Mouse (Mus musculus): ENCODE measurements around the gene Tmed10. TPM values are rescaled to one million over a fixed set of nuclear protein-coding genes. Genes with fewer than 3 reads are reported as not detected.

Gene Tmed10
- total and polyA plus RNA-seq, 3 experiments, result 60.0 to 211 (median 70.2) TPM

DNA sequence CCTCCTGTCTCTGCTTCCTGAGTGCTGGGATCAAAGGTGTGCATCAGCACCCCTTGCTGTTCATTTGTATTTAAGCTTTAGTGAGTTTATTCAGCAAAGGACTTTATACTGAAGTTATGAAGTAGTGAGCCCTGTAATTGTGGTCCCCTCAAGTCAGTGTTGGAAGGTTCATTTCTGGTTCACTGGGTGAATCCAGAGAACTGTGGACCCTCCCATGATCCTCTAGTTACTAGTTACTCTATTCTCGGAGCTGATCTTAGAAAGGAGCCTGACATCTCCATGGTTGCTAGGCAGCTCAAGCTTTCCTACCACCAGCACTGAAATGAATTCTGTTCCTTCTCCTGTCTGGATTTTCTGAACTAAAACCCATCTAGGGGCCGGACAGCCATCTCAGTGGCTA, 79.1 kb downstream of the Tmed10 start:
- dilution Hi-C loops (cut with MboI; ENCODE audit: extremely low pct_ligation_motif_present, extremely low pct_unique_long_range_greater_than_20kb, low sequenced_read_pairs), result no loop called here
- Histone ChIP-seq H3K4me3 (replicated peaks in 1 of 3; ENCODE audit: low read depth in 2 of 3, low read length in 2 of 3, poor library complexity in 1 of 3) (no peak overlapping the region), H3K9ac (ENCODE audit: insufficient read depth, low read depth) (no peak overlapping the region), H3K36me3 (replicated peaks in 1 of 2; ENCODE audit: control insufficient read depth in 1 of 2, insufficient read depth in 1 of 2, low read length in 1 of 2) (peaks cover 8 to 20% of the 10 kb centered on the region in 2 experiments), H3K4me1 (ENCODE audit: control insufficient read depth in 1 of 2, insufficient read depth in 2 of 2) (peaks cover 2 to 8% of the 10 kb centered on the region in 2 experiments; a peak in 3 of 4 replicates), H3K27me3 (replicated peaks) (peaks cover 4% of the 10 kb centered on the region), H3K9me3 (replicated peaks; ENCODE audit: low read length) (peaks cover 7% of the 10 kb centered on the region), H3K79me2 (replicated peaks; ENCODE audit: control insufficient read depth, extremely low read depth, insufficient read depth, poor library complexity, severe bottlenecking) (no peaks in the 10 kb centered on the region), H3K27ac (ENCODE audit: insufficient read depth, low read depth) (no peak overlapping the region), H3K4me2 (ENCODE audit: insufficient read depth, low read depth, poor library complexity, severe bottlenecking) (no peak overlapping the region)
- in situ Hi-C loops (cut with MboI; ENCODE audit: low pct_ligation_motif_present, low pct_unique_long_range_greater_than_20kb, low sequenced_read_pairs), result loop anchor here (10.0 kb wide), 1 partner anchor 131 kb away; no protein-coding TSS in a partner anchor
- no peak for TF ChIP-seq RCOR1 (conservative IDR thresholded peaks at IDR 0.05; ENCODE audit: low read depth, low read length)
- TF ChIP-seq ELF1 (IDR thresholded peaks at IDR 0.05; ENCODE audit: low read depth, low read length), result no peak
- TF ChIP-seq E2F4 (IDR thresholded peaks at IDR 0.05; ENCODE audit: insufficient replicate concordance, low read depth, low read length), result no peak
- TF ChIP-seq ETS1 (conservative IDR thresholded peaks at IDR 0.05; ENCODE audit: low read depth, low read length), result no peak
- no peak for TF ChIP-seq MYC (IDR thresholded peaks at IDR 0.05; ENCODE audit: low read depth, low read length)
- no peak for TF ChIP-seq CHD2 (IDR thresholded peaks at IDR 0.05; ENCODE audit: low read length)
- TF ChIP-seq POLR2AphosphoS2 (IDR thresholded peaks at IDR 0.05; ENCODE audit: low read depth, low read length), result no peak
- no peak for TF ChIP-seq IRF4 (IDR thresholded peaks at IDR 0.05; ENCODE audit: low read depth, low read length)
- no peak for TF ChIP-seq NELFE (IDR thresholded peaks at IDR 0.05; ENCODE audit: low read depth, low read length)
- no peak for TF ChIP-seq TBP (conservative IDR thresholded peaks at IDR 0.05; ENCODE audit: low read depth, low read length)
- no peak for TF ChIP-seq ZMIZ1 (IDR thresholded peaks at IDR 0.05; ENCODE audit: low read depth, low read length)
- TF ChIP-seq POLR2A (IDR thresholded peaks at IDR 0.05; ENCODE audit: low read depth, low read length), result no peak
- TF ChIP-seq ZC3H11A (IDR thresholded peaks at IDR 0.05; ENCODE audit: low read depth, low read length), result no peak
- TF ChIP-seq MEF2A (IDR thresholded peaks at IDR 0.05; ENCODE audit: borderline replicate concordance, low read depth, low read length), result no peak
- TF ChIP-seq RAD21 (IDR thresholded peaks at IDR 0.05; ENCODE audit: low read depth, low read length), result no peak
- TF ChIP-seq MAZ (IDR thresholded peaks at IDR 0.05; ENCODE audit: low read depth, low read length), result no peak
- TF ChIP-seq JUND (conservative IDR thresholded peaks at IDR 0.05; ENCODE audit: low read depth, low read length), result no peak
- TF ChIP-seq GABPA (IDR thresholded peaks at IDR 0.05; ENCODE audit: insufficient replicate concordance, low read depth, low read length), result no peak
- no peak for TF ChIP-seq ZKSCAN1 (IDR thresholded peaks at IDR 0.05; ENCODE audit: borderline replicate concordance, low read depth, low read length)
- DNase-seq (ENCODE audit: extremely low read depth), result no peak

DNA sequence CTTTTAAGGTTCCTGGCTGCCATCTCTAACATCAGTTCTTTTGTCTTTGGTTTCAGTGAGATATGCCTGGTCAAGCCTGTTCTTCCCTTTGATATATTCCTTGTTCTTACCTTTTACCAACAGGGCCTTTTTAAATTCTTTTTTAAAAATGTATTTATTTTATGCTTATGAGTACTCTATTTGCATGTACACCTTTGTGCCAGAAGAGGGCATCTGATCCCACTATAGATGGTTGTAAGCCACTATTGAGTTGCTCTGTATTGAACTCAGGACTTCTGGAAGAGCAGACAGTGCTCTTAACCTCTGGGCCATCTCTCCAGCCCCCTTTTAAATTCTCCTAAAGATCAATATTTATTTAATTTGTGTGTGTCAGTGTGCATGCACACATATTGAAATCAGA, 81.7 kb downstream of the Tmed10 start:
- H3K4me2 ChIP-seq (ENCODE audit: insufficient read depth, low read depth, poor library complexity, severe bottlenecking), result no peak overlapping the region
- H3K4me1 ChIP-seq (ENCODE audit: control insufficient read depth in 1 of 2, insufficient read depth in 2 of 2), result peaks cover 7 to 25% of the 10 kb centered on the region in 2 experiments; a peak in 3 of 4 replicates
- peak; percentile 30 for TF ChIP-seq SMC3 (IDR thresholded peaks at IDR 0.05; ENCODE audit: low read depth, low read length)
- TF ChIP-seq CTCF (conservative IDR thresholded peaks at IDR 0.05 in 1 of 2, IDR thresholded peaks at IDR 0.05 in 1 of 2; ENCODE audit: low read depth in 2 of 2, low read length in 2 of 2), result peak in 1 of 2 experiments; percentile 47; a peak in 2 of 4 replicates
- peak; percentile 19 for TF ChIP-seq RAD21 (IDR thresholded peaks at IDR 0.05; ENCODE audit: low read depth, low read length)
- TF ChIP-seq POLR2AphosphoS2 (IDR thresholded peaks at IDR 0.05; ENCODE audit: low read depth, low read length), result no peak
- H3K36me3 ChIP-seq (replicated peaks in 1 of 2; ENCODE audit: control insufficient read depth in 1 of 2, insufficient read depth in 1 of 2, low read length in 1 of 2), result peaks cover 0 to 3% of the 10 kb centered on the region in 2 experiments
- no peak overlapping the region for H3K4me3 ChIP-seq (replicated peaks in 1 of 3; ENCODE audit: low read depth in 2 of 3, low read length in 2 of 3, poor library complexity in 1 of 3)
- dilution Hi-C loops (cut with MboI; ENCODE audit: extremely low pct_ligation_motif_present, extremely low pct_unique_long_range_greater_than_20kb, low sequenced_read_pairs) (no loop called here), in situ Hi-C loops (cut with MboI; ENCODE audit: low pct_ligation_motif_present, low pct_unique_long_range_greater_than_20kb, low sequenced_read_pairs) (loop anchor here (10.0 kb wide), 1 partner anchor 128 kb away; no protein-coding TSS in a partner anchor)
- H3K27ac ChIP-seq (ENCODE audit: insufficient read depth, low read depth), result no peak overlapping the region
- DNase-seq (ENCODE audit: extremely low read depth), result no peak
- peaks cover 12% of the 10 kb centered on the region for H3K9me3 ChIP-seq (replicated peaks; ENCODE audit: low read length)
- H3K79me2 ChIP-seq (replicated peaks; ENCODE audit: control insufficient read depth, extremely low read depth, insufficient read depth, poor library complexity, severe bottlenecking), result no peaks in the 10 kb centered on the region
- no peak overlapping the region for H3K9ac ChIP-seq (ENCODE audit: insufficient read depth, low read depth)
- H3K27me3 ChIP-seq (replicated peaks), result peaks cover 13% of the 10 kb centered on the region

All from CH12.LX (cell line).